Mouse (Mus musculus): ENCODE data around the gene Ncstn. TPM values are rescaled to one million over a fixed set of nuclear protein-coding genes. Genes with fewer than 3 reads are reported as not detected.
A peak's percentile ranks its signal among the peaks of the same experiment; 100 is the strongest.

Gene Ncstn
- polyA plus RNA-seq, 1 experiment, result 7.6 TPM

DNA sequence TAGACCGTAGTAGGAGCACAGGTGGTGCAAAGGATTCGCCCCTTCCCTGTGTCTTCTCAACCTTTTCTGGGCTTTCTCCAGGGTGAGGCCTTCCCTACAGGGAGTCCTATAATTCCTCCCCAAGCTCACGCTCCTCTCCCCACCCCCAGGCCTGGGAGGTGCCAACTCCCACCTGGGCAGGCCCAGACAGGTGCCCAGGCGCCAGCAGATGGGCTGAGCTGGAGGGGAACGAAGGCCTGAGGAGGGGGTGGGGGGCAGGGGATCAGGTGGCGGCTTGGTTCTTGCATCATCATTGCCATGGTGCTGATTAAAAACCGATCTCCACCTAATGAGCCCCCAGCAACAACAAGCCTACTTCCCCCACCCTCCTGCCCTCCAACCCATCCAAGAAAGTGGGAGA, 23.7 kb downstream of the Ncstn start:
- H3K4me1 ChIP-seq, result peaks cover 15% of the 10 kb centered on the region
- peaks cover 8% of the 10 kb centered on the region for H3K36me3 ChIP-seq (replicated peaks; ENCODE audit: low read length)
- peaks cover 56% of the 10 kb centered on the region for H3K27me3 ChIP-seq (replicated peaks)
- no peak overlapping the region for H3K4me3 ChIP-seq (replicated peaks)
- H3K9me3 ChIP-seq, result no peaks in the 10 kb centered on the region
- TF ChIP-seq GATA1 (IDR thresholded peaks at IDR 0.05; ENCODE audit: borderline replicate concordance, low read length), result no peak
- TF ChIP-seq FLI1 (IDR thresholded peaks at IDR 0.05; ENCODE audit: low read length), result no peak

DNA sequence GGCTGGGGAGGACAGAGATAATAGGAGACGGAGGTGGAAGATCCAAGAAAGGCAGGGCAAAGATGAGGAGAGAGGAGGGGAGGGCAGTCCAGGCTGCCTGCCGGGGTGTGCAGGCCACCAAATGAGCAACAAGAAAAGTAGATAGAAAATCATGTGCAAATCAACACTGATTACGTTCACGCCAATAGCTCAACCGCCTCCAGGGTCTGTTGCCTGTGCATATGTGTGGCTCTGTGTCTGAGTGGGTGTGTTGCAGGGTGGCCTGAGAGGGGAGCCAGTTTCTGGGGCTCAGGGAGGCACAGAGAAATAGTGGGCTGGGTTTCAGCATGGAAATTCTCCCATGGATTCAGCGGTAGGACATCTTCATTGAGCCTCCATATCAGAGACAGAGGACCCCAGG, 24.3 kb downstream of the Ncstn start:
- H3K9me3 ChIP-seq, result no peaks in the 10 kb centered on the region
- H3K4me1 ChIP-seq, result peaks cover 18% of the 10 kb centered on the region
- peaks cover 61% of the 10 kb centered on the region for H3K27me3 ChIP-seq (replicated peaks)
- no peak for TF ChIP-seq FLI1 (IDR thresholded peaks at IDR 0.05; ENCODE audit: low read length)
- TF ChIP-seq GATA1 (IDR thresholded peaks at IDR 0.05; ENCODE audit: borderline replicate concordance, low read length), result no peak
- H3K36me3 ChIP-seq (replicated peaks; ENCODE audit: low read length), result peaks cover 3% of the 10 kb centered on the region
- H3K4me3 ChIP-seq (replicated peaks), result no peak overlapping the region

DNA sequence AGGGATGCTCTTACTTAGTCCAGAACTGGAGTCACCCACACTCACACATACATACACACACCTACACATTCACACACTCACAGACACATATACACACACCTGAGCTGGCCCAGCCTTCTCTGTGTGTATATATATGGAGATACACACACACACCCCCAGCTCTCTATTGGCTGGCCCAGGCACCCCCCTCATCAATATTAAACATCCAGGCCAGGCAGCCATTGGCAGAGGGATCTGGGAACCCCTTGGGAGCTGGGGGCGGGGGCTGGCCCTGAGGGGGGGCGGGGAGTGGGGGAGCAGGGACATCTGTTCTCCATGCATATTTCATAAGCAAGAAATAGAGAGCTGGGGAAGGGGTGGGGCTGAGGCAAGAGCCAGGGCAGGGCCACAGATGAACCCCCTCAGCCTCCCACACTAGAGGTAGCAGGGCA, 25.1 kb downstream of the Ncstn start, which contains the start of gene Nhlh1:
Nhlh1 (minus strand) TSS at position 83 of the 431 bp plus-strand sequence.
- no peak for TF ChIP-seq FLI1 (IDR thresholded peaks at IDR 0.05; ENCODE audit: low read length)
- no peak for TF ChIP-seq GATA1 (IDR thresholded peaks at IDR 0.05; ENCODE audit: borderline replicate concordance, low read length)
- H3K9me3 ChIP-seq, result no peaks in the 10 kb centered on the region
- no peak within 1 kb of the TSS for H3K4me3 ChIP-seq (replicated peaks)
- H3K27me3 ChIP-seq (replicated peaks), result peaks cover 68% of the 10 kb centered on the region
- peaks cover 3% of the 10 kb centered on the region for H3K36me3 ChIP-seq (replicated peaks; ENCODE audit: low read length)
- H3K4me1 ChIP-seq, result peaks cover 22% of the 10 kb centered on the region

DNA sequence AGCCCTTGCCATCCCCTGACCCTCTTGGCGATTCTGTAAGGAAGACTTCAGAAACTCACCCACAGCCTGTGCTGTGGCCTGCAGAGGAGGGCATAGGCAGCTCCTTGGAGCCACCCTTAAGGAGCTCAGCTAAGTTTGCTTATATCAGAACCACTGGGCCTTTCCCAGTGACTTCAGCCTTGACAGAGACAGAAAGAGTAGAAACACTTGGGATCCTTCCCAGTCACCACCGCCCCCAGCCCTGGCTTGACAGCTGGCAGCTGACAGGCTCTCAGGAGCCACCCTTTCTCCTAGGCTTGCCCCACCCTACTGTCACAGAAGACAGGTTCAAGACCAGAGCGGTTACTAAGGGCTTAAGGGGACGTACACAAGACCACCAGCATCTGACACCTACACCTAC, 26.3 kb downstream of the Ncstn start:
- Histone ChIP-seq H3K4me1 (peaks cover 19% of the 10 kb centered on the region), H3K36me3 (replicated peaks; ENCODE audit: low read length) (no peaks in the 10 kb centered on the region), H3K4me3 (replicated peaks) (no peak overlapping the region), H3K9me3 (no peaks in the 10 kb centered on the region), H3K27me3 (replicated peaks) (peaks cover 78% of the 10 kb centered on the region)
- TF ChIP-seq GATA1 (IDR thresholded peaks at IDR 0.05; ENCODE audit: borderline replicate concordance, low read length) (no peak), FLI1 (IDR thresholded peaks at IDR 0.05; ENCODE audit: low read length) (no peak)

DNA sequence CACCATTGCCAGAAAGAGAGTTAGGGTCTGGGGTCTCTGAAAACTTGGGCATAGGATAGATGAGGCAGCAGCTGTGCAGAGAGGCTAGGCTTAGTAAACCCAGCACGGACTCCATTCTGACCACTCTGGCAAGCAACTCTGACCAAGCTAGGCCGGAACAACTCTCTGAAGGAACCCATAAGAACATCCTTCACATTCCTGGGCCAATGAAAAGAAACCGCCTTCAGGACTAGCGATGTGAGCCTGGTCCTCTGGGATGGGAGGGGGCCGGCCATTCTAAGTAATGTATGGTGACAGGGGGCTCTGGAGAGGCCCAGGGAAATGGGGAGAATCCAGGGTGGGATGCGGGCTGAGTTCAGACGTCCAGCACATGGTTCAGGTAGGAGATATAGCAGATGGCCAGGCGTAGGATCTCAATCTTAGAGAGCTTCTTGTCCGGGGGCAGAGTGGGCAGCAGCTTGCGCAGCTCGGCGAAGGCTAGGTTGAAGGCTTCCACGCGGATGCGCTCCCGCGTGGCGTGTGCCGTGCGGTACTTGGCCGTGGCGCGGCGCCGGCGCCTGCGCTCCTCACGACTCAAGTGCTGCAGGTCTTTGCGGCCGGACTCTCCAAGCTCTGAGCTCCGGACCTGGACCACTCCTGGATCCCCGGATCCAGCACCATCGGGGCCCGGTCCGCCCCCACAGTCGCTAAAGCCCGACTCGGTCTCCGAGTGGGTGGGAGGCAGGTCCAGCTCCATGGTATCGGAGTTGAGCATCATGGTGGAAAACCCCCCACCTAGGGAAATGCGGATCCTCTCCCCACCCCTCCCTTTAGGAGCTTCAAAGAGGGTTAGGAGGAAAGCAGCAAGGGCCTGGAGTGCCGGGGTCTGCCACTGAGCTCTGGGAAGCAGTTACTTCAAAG, 28.8 kb downstream of the Ncstn start:
- Histone ChIP-seq H3K9me3 (no peaks in the 10 kb centered on the region), H3K4me1 (peaks cover 21% of the 10 kb centered on the region), H3K27me3 (replicated peaks) (peaks cover 70% of the 10 kb centered on the region), H3K36me3 (replicated peaks; ENCODE audit: low read length) (no peaks in the 10 kb centered on the region), H3K4me3 (replicated peaks) (peak overlapping the region; percentile 76)
- TF ChIP-seq FLI1 (IDR thresholded peaks at IDR 0.05; ENCODE audit: low read length), result no peak
- no peak for TF ChIP-seq GATA1 (IDR thresholded peaks at IDR 0.05; ENCODE audit: borderline replicate concordance, low read length)

DNA sequence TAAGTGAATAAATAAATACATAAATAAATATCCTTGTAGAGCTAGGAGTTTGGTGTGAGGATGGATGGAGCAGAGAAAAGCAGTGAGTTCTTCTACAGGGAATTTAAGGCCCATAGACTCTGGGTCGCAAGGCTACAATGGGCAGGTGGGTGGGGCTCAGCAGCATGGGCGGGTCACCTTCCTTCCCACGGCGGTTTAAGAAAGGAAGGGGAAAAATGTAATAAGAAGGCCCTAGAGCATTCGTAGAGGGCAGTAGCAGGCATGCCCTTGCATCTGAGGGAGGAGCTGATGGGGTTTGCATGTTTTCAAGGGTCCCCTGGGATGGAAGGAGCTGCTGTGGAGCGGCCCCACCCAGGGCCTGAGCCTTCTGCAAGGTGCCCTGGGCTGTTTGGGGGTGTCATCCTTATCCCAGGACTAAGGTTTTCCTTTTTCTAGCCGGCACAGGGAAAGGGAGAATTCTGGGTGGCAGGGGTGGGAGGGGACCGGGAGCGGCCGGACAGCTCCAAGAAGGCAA, 29.8 kb downstream of the Ncstn start:
- no peak overlapping the region for H3K4me3 ChIP-seq (replicated peaks)
- TF ChIP-seq FLI1 (IDR thresholded peaks at IDR 0.05; ENCODE audit: low read length), result no peak
- no peak for TF ChIP-seq GATA1 (IDR thresholded peaks at IDR 0.05; ENCODE audit: borderline replicate concordance, low read length)
- H3K36me3 ChIP-seq (replicated peaks; ENCODE audit: low read length), result no peaks in the 10 kb centered on the region
- H3K9me3 ChIP-seq, result no peaks in the 10 kb centered on the region
- H3K4me1 ChIP-seq, result peaks cover 28% of the 10 kb centered on the region
- H3K27me3 ChIP-seq (replicated peaks), result peaks cover 60% of the 10 kb centered on the region

DNA sequence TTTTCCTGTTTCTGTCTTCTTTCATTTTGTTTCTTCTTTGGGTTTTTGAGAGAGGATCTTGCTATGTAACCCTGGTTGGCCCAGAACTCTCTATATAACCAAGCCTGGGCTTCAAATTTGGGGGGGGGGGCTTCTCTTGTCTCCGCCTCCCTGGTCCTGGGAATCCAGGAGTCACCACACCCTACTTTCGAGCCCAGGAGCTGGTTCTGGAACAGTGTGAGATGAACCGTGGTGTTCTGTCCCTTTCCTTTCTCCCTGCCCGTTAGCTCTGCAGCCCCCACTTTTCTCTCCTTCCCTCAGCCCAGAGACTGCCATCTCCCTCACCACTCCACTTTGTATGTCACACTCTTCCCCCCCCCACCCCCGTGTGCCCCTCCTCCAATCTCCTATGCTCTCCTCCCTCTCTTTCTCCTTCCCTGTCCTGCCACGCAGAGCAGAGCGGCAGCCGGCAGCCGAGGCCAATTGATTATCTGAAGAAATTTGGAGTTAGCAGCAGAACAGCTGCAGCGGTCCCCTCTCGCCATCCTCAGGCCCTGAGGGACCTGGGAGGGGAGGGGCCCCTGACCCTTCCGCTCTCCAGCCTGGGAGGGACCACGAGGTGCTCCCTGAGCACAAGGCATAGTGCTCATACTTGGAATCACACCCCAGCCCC, 33.3 kb downstream of the Ncstn start:
- Histone ChIP-seq H3K4me3 (replicated peaks) (no peak overlapping the region), H3K27me3 (replicated peaks) (peaks cover 38% of the 10 kb centered on the region), H3K36me3 (replicated peaks; ENCODE audit: low read length) (no peaks in the 10 kb centered on the region), H3K9me3 (no peaks in the 10 kb centered on the region), H3K4me1 (peaks cover 42% of the 10 kb centered on the region)
- TF ChIP-seq FLI1 (IDR thresholded peaks at IDR 0.05; ENCODE audit: low read length) (no peak), GATA1 (IDR thresholded peaks at IDR 0.05; ENCODE audit: borderline replicate concordance, low read length) (no peak)

DNA sequence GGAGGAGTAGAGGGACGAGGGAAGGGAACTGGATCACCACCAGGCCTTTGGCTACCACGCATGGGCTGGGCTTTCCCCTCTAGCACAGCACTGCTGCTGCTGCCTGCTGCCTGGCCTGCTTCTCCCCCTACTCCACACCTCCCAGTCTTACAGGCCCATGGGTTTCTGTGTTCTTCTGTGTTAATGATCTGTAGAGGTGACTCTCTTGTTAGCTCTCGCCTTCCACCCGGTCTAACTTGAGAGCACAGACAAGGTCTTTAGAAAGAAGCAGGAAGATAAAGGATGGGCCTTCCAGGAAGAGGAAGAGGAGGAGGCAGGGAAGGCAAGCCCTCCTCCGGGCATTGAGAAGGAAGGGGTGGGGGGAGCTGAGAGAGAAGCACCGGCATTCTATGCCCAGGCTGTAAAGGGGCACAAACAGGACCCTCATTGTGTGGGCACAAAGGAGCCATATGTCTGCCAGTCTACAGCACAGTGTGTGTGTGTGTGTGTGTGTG, 34.3 kb downstream of the Ncstn start:
- no peaks in the 10 kb centered on the region for H3K36me3 ChIP-seq (replicated peaks; ENCODE audit: low read length)
- no peaks in the 10 kb centered on the region for H3K9me3 ChIP-seq
- no peak overlapping the region for H3K4me3 ChIP-seq (replicated peaks)
- peaks cover 28% of the 10 kb centered on the region for H3K27me3 ChIP-seq (replicated peaks)
- TF ChIP-seq FLI1 (IDR thresholded peaks at IDR 0.05; ENCODE audit: low read length), result no peak
- no peak for TF ChIP-seq GATA1 (IDR thresholded peaks at IDR 0.05; ENCODE audit: borderline replicate concordance, low read length)
- peaks cover 39% of the 10 kb centered on the region for H3K4me1 ChIP-seq

DNA sequence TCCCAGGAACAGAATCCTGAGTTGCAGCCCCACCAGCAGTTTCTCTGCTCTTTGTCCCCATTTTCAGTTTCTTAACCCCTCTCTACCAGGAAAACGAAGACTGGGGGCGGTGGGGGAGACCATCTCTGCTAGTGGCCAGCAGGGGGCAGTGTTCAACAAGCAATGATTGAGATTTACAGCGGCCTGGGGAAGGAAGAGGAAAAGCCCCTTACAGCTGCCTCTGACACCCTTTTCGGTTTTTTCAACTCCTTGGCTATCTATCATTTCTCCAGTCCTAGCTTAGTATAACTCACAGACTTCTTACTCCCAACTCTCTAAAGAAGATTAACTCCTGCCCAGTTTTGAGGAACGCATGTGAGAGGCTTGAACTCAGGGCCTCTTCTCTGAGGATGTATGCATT, 35.7 kb downstream of the Ncstn start:
- peaks cover 34% of the 10 kb centered on the region for H3K4me1 ChIP-seq
- TF ChIP-seq GATA1 (IDR thresholded peaks at IDR 0.05; ENCODE audit: borderline replicate concordance, low read length), result no peak
- peak overlapping the region; percentile 83 for H3K4me3 ChIP-seq (replicated peaks)
- no peaks in the 10 kb centered on the region for H3K36me3 ChIP-seq (replicated peaks; ENCODE audit: low read length)
- no peaks in the 10 kb centered on the region for H3K9me3 ChIP-seq
- peaks cover 16% of the 10 kb centered on the region for H3K27me3 ChIP-seq (replicated peaks)

DNA sequence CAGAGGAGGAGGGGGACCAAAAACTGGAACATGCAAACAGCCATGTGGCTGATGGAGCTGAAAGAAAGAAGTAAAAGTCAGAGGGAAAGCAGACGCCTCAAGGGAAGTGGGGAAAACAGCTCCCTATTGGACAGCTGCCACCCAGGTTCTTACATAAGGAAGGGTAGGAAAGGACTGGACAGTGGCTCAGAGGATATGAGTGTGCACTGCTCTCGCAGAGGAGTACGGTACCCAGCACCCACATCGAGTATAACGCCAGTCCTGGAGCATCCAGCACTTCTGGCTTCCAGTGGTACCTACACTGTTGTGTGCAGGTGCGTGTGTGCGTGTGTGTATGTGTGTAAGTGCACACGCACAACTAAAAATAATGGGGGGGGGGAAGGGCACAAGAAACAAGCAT, 36.2 kb downstream of the Ncstn start:
- H3K4me1 ChIP-seq, result peaks cover 34% of the 10 kb centered on the region
- no peaks in the 10 kb centered on the region for H3K9me3 ChIP-seq
- no peaks in the 10 kb centered on the region for H3K36me3 ChIP-seq (replicated peaks; ENCODE audit: low read length)
- TF ChIP-seq FLI1 (IDR thresholded peaks at IDR 0.05; ENCODE audit: low read length), result no peak
- no peak for TF ChIP-seq GATA1 (IDR thresholded peaks at IDR 0.05; ENCODE audit: borderline replicate concordance, low read length)
- peak overlapping the region; percentile 83 for H3K4me3 ChIP-seq (replicated peaks)
- H3K27me3 ChIP-seq (replicated peaks), result peaks cover 12% of the 10 kb centered on the region
